Mouse (Mus musculus) CH12.LX (cell line): Measurements from ENCODE around the gene Adcy10. TPM values are rescaled to one million over a fixed set of nuclear protein-coding genes. Genes with fewer than 3 reads are reported as not detected.

Experiments
- DNase-seq: peaks from one replicate; pipeline ENCODE4 v3.0.0-alpha.2; 2013; ENCODE audit errors: extremely low read depth
- H3K27ac ChIP-seq: 2 replicates; pipeline ENCODE4 v1.5.1; 2012; ENCODE audit warnings: low read depth, mild to moderate bottlenecking, control low read depth, moderate library complexity; ENCODE audit not compliant: insufficient read depth
- H3K27me3 ChIP-seq: replicated peaks from 2 replicates; pipeline ENCODE3; 2012; ENCODE audit warnings: inconsistent platforms
- H3K36me3 ChIP-seq, 2 experiments: replicated peaks in 1 of 2; 2 replicates each; pipeline versions ENCODE3 to v1.6.1; 2012; ENCODE audit warnings: inconsistent platforms in 1 of 2, low read length in 1 of 2, mild to moderate bottlenecking in 1 of 2, mixed read lengths in 1 of 2, moderate library complexity in 1 of 2; ENCODE audit not compliant: control insufficient read depth in 1 of 2, insufficient read depth in 1 of 2
- H3K4me1 ChIP-seq, 2 experiments: 2 replicates each; pipeline ENCODE4 v1.6.1; 2012; ENCODE audit warnings: inconsistent platforms in 1 of 2, moderate library complexity in 1 of 2; ENCODE audit not compliant: insufficient read depth in 2 of 2, control insufficient read depth in 1 of 2
- H3K4me2 ChIP-seq: 2 replicates; pipeline ENCODE4 v1.6.1; 2012; ENCODE audit warnings: low read depth, mild to moderate bottlenecking, control low read depth; ENCODE audit not compliant: poor library complexity, insufficient read depth, severe bottlenecking
- H3K4me3 ChIP-seq, 3 experiments: fragments of 150-350 bp in 1 of 3; sonication (generic) in 1 of 3; replicated peaks in 1 of 3; 2 replicates each; pipeline versions ENCODE3 to v1.5.1; 2011 to 2012; ENCODE audit warnings: low read depth in 2 of 3, low read length in 2 of 3, mild to moderate bottlenecking in 2 of 3, moderate library complexity in 2 of 3, control low read depth in 1 of 3, improper control_type of control experiment in 1 of 3, inconsistent platforms in 1 of 3, mixed read lengths in 1 of 3; ENCODE audit not compliant: poor library complexity in 1 of 3
- H3K79me2 ChIP-seq: replicated peaks from 2 replicates; pipeline ENCODE4 v1.6.1; 2012; ENCODE audit warnings: mild to moderate bottlenecking, moderate library complexity; ENCODE audit not compliant: control insufficient read depth, poor library complexity, insufficient read depth, severe bottlenecking; ENCODE audit errors: extremely low read depth
- H3K9ac ChIP-seq: 2 replicates; pipeline ENCODE4 v1.6.1; 2012; ENCODE audit warnings: low read depth, mild to moderate bottlenecking, control low read depth, moderate library complexity; ENCODE audit not compliant: insufficient read depth
- H3K9me3 ChIP-seq: replicated peaks from 2 replicates; pipeline ENCODE3; 2012; ENCODE audit warnings: low read length, inconsistent platforms, mixed read lengths
- BHLHE40 ChIP-seq: IDR thresholded peaks from 2 replicates; pipeline ENCODE4 v1.6.1; 2011; ENCODE audit warnings: mild to moderate bottlenecking, low read depth, low read length, improper control_type of control experiment
- CHD1 ChIP-seq: IDR thresholded peaks from 2 replicates; pipeline ENCODE4 v1.6.1; 2012; ENCODE audit warnings: low read depth, low read length, improper control_type of control experiment, inconsistent platforms
- CHD2 ChIP-seq: IDR thresholded peaks from 2 replicates; pipeline ENCODE4 v1.6.1; 2011; ENCODE audit warnings: low read length, improper control_type of control experiment
- CTCF ChIP-seq, 2 experiments: IDR thresholded peaks in 1 of 2; conservative IDR thresholded peaks in 1 of 2; 2 replicates each; pipeline ENCODE4 v1.5.1; 2011 to 2012; ENCODE audit warnings: low read depth in 2 of 2, low read length in 2 of 2, improper control_type of control experiment in 1 of 2, inconsistent platforms in 1 of 2, mild to moderate bottlenecking in 1 of 2, moderate library complexity in 1 of 2
- E2F4 ChIP-seq: IDR thresholded peaks from 2 replicates; pipeline ENCODE4 v1.6.1; 2011; ENCODE audit warnings: low read depth, low read length, improper control_type of control experiment; ENCODE audit not compliant: insufficient replicate concordance
- ELF1 ChIP-seq: IDR thresholded peaks from 2 replicates; pipeline ENCODE4 v1.6.1; 2014; ENCODE audit warnings: low read depth, mild to moderate bottlenecking, inconsistent platforms, low read length, improper control_type of control experiment
- EP300 ChIP-seq: IDR thresholded peaks from 2 replicates; pipeline ENCODE4 v1.6.1; 2011; ENCODE audit warnings: low read length, improper control_type of control experiment
- GABPA ChIP-seq: IDR thresholded peaks from 2 replicates; pipeline ENCODE4 v1.6.1; 2012; ENCODE audit warnings: low read depth, low read length, improper control_type of control experiment, inconsistent platforms; ENCODE audit not compliant: insufficient replicate concordance
- HCFC1 ChIP-seq: IDR thresholded peaks from 2 replicates; pipeline ENCODE4 v1.6.1; 2012; ENCODE audit warnings: low read depth, mild to moderate bottlenecking, inconsistent platforms, low read length, improper control_type of control experiment
- IRF4 ChIP-seq: IDR thresholded peaks from 2 replicates; pipeline ENCODE4 v1.6.1; 2014; ENCODE audit warnings: low read depth, mild to moderate bottlenecking, inconsistent platforms, low read length, improper control_type of control experiment
- JUN ChIP-seq: IDR thresholded peaks from 2 replicates; pipeline ENCODE4 v1.6.1; 2011; ENCODE audit warnings: low read depth, mild to moderate bottlenecking, low read length, improper control_type of control experiment, moderate library complexity; ENCODE audit not compliant: insufficient read depth
- JUND ChIP-seq: conservative IDR thresholded peaks from 2 replicates; pipeline ENCODE4 v1.6.1; 2011; ENCODE audit warnings: low read depth, low read length, improper control_type of control experiment
- KAT2A ChIP-seq: IDR thresholded peaks from 2 replicates; pipeline ENCODE4 v1.6.1; 2012; ENCODE audit warnings: low read length, improper control_type of control experiment, inconsistent platforms; ENCODE audit not compliant: insufficient replicate concordance
- MAFK ChIP-seq: IDR thresholded peaks from 2 replicates; pipeline ENCODE4 v1.6.1; 2011; ENCODE audit warnings: low read length, improper control_type of control experiment; ENCODE audit not compliant: insufficient replicate concordance
- MAX ChIP-seq: IDR thresholded peaks from 2 replicates; pipeline ENCODE4 v1.6.1; 2011; ENCODE audit warnings: low read length, improper control_type of control experiment
- MAZ ChIP-seq: IDR thresholded peaks from 2 replicates; pipeline ENCODE4 v1.6.1; 2012; ENCODE audit warnings: low read depth, mild to moderate bottlenecking, inconsistent platforms, low read length, improper control_type of control experiment, moderate library complexity
- MEF2A ChIP-seq: IDR thresholded peaks from 2 replicates; pipeline ENCODE4 v1.6.1; 2014; ENCODE audit warnings: low read depth, mild to moderate bottlenecking, inconsistent platforms, low read length, improper control_type of control experiment, borderline replicate concordance
- MXI1 ChIP-seq: IDR thresholded peaks from 2 replicates; pipeline ENCODE4 v1.6.1; 2011; ENCODE audit warnings: mild to moderate bottlenecking, low read depth, low read length, improper control_type of control experiment
- MYC ChIP-seq: IDR thresholded peaks from 2 replicates; pipeline ENCODE4 v1.6.1; 2011; ENCODE audit warnings: low read depth, mild to moderate bottlenecking, improper control_type of control experiment, low read length
- NELFE ChIP-seq: IDR thresholded peaks from 2 replicates; pipeline ENCODE4 v1.6.1; 2011; ENCODE audit warnings: low read depth, low read length, improper control_type of control experiment
- NRF1 ChIP-seq: IDR thresholded peaks from 2 replicates; pipeline ENCODE4 v1.6.1; 2014; ENCODE audit warnings: low read depth, mild to moderate bottlenecking, inconsistent platforms, low read length, improper control_type of control experiment, moderate library complexity
- PAX5 ChIP-seq: IDR thresholded peaks from 2 replicates; pipeline ENCODE4 v1.6.1; 2012; ENCODE audit warnings: low read length, inconsistent platforms, mixed read lengths
- POLR2A ChIP-seq: IDR thresholded peaks from 2 replicates; pipeline ENCODE4 v1.6.1; 2011; ENCODE audit warnings: low read depth, mild to moderate bottlenecking, improper control_type of control experiment, low read length
- POLR2AphosphoS2 ChIP-seq: IDR thresholded peaks from 2 replicates; pipeline ENCODE4 v1.6.1; 2011; ENCODE audit warnings: low read depth, low read length, improper control_type of control experiment
- RAD21 ChIP-seq: IDR thresholded peaks from 2 replicates; pipeline ENCODE4 v1.6.1; 2011; ENCODE audit warnings: low read depth, mild to moderate bottlenecking, low read length, improper control_type of control experiment, moderate library complexity
- RCOR1 ChIP-seq: conservative IDR thresholded peaks from 2 replicates; pipeline ENCODE4 v1.6.1; 2012; ENCODE audit warnings: low read depth, mild to moderate bottlenecking, inconsistent platforms, low read length, improper control_type of control experiment
- SIN3A ChIP-seq: IDR thresholded peaks from 2 replicates; pipeline ENCODE4 v1.6.1; 2012; ENCODE audit warnings: low read length, improper control_type of control experiment, inconsistent platforms
- SMC3 ChIP-seq: IDR thresholded peaks from 2 replicates; pipeline ENCODE4 v1.6.1; 2011; ENCODE audit warnings: low read depth, low read length, improper control_type of control experiment
- TCF12 ChIP-seq: IDR thresholded peaks from 2 replicates; pipeline ENCODE4 v1.6.1; 2014; ENCODE audit warnings: low read depth, mild to moderate bottlenecking, inconsistent platforms, low read length, improper control_type of control experiment
- UBTF ChIP-seq: IDR thresholded peaks from 2 replicates; pipeline ENCODE4 v1.6.1; 2012; ENCODE audit warnings: low read depth, mild to moderate bottlenecking, inconsistent platforms, low read length, improper control_type of control experiment, moderate library complexity
- USF1 ChIP-seq: IDR thresholded peaks from 2 replicates; pipeline ENCODE4 v1.6.1; 2014; ENCODE audit warnings: low read depth, mild to moderate bottlenecking, inconsistent platforms, low read length, improper control_type of control experiment
- ZC3H11A ChIP-seq: IDR thresholded peaks from 2 replicates; pipeline ENCODE4 v1.6.1; 2012; ENCODE audit warnings: low read depth, mild to moderate bottlenecking, inconsistent platforms, low read length, improper control_type of control experiment
- ZKSCAN1 ChIP-seq: IDR thresholded peaks from 2 replicates; pipeline ENCODE4 v1.6.1; 2012; ENCODE audit warnings: low read depth, inconsistent platforms, low read length, improper control_type of control experiment, borderline replicate concordance
- ZNF384 ChIP-seq: IDR thresholded peaks from 2 replicates; pipeline ENCODE4 v1.6.1; 2012; ENCODE audit warnings: low read depth, low read length, improper control_type of control experiment, inconsistent platforms
- dilution Hi-C: fragments of 300-500 bp; cut with MboI; formaldehyde crosslinking; loops from 2 replicates; pipeline ENCODE4 v1.14.3; 2020; ENCODE audit warnings: low sequenced_read_pairs; ENCODE audit not compliant: extremely low pct_unique_long_range_greater_than_20kb, extremely low pct_ligation_motif_present
- in situ Hi-C: fragments of 300-500 bp; cut with MboI; formaldehyde crosslinking; loops from 3 replicates; pipeline ENCODE4 v1.14.3; 2019; ENCODE audit warnings: low sequenced_read_pairs, low pct_ligation_motif_present, low pct_unique_long_range_greater_than_20kb, mixed read lengths
- polyA plus RNA-seq: library from polyadenylated mRNA; unstranded; fragments of >175 nt; gene quantifications from 2 replicates; pipeline ENCODE4 v1.2.1, GENCODE M21; 2012; ENCODE audit warnings: low read depth; ENCODE audit not compliant: insufficient read length
- total RNA-seq, 2 experiments: library from RNA; depleted of rRNA; stranded (reverse); fragments of 300-350 nt in 1 of 2; fragments of >200 nt in 1 of 2; gene quantifications; 2 replicates each; pipeline ENCODE4 v1.2.3; 2012 to 2014

The Adcy10 gene
- total and polyA plus RNA-seq, 3 experiments, result 0.13 TPM; not detected in 2

DNA sequence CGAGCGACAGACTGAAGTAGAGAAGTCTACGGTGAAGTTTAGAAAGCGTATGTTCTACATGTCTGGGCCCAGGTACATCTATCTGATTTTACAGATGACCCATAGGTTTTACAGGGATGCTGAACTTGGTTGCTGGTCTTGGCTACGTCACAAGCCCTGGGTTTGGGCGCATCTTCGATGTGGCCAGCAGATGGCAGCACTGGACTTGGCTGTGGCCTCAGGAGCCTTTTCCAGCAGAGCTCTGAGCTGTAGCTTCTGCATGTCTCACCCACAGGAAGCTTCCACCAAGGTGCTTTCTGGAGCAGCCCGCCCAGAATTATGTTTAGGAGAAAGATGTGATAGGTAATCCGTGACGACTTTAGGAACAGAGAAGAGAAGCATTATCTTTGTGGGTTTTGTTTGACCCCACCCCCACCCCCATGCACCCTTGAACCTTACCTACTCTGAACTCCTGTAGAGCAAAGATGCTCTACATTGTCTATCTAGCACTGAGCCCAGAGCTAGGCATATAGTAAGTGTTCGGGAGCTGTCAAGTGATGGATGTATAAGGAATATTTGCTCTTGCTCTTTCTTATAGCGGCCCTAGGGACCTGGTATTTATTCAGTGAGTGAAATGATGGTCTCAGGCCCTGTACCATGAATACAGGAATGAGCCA, 98.7 kb downstream of the Adcy10 start:
- in situ Hi-C loops, result loop anchor here (5.0 kb wide), 2 partner anchors 79 to 154 kb away; no protein-coding TSS in a partner anchor

GRCm38 (mm10) chr1:165585389-165586104, 100.6 kb downstream of the Adcy10 start:
- DNase-seq, result no peak
- 0 out of 2 replicates have a peak overlapping the region, but pooled peaks have one; percentile 3 for H3K9ac ChIP-seq
- in situ Hi-C loops (no loop called here), dilution Hi-C loops (no loop called here)
- H3K4me2 ChIP-seq, result no peak overlapping the region
- H3K4me1 ChIP-seq, result peaks cover 7 to 12% of the 10 kb centered on the region in 2 experiments; a peak in 3 of 4 replicates
- no peak overlapping the region for H3K4me3 ChIP-seq
- H3K36me3 ChIP-seq, result no peaks in the 10 kb centered on the region
- no peaks in the 10 kb centered on the region for H3K9me3 ChIP-seq
- H3K79me2 ChIP-seq, result no peaks in the 10 kb centered on the region
- TF ChIP-seq NRF1 (no peak), CHD1 (peak; percentile 46; the same call in 1 of the 2 replicates)
- TF ChIP-seq, all 38 proteins: peak for 1
- H3K27ac ChIP-seq, result no peak overlapping the region
- H3K27me3 ChIP-seq, result no peaks in the 10 kb centered on the region

More for the DNA sequence above, 98.7 kb downstream of the Adcy10 start:
- Histone ChIP-seq H3K4me2 (no peak overlapping the region), H3K79me2 (no peaks in the 10 kb centered on the region), H3K27me3 (no peaks in the 10 kb centered on the region), H3K9ac (no peak overlapping the region), H3K36me3 (no peaks in the 10 kb centered on the region), H3K4me3 (no peak overlapping the region), H3K27ac (no peak overlapping the region), H3K4me1 (peaks cover 4% of the 10 kb centered on the region in 2 experiments; a peak in 3 of 4 replicates), H3K9me3 (no peaks in the 10 kb centered on the region)
- peak; percentile 87 for DNase-seq
- no peak for TF ChIP-seq GABPA
- no peak for TF ChIP-seq TCF12
- TF ChIP-seq RAD21, result peak; percentile 97
- TF ChIP-seq NRF1, result no peak
- TF ChIP-seq JUN, result no peak
- TF ChIP-seq MEF2A, result 0 out of 2 replicates have a peak, but pooled peaks have one; percentile 25
- TF ChIP-seq RCOR1, result no peak
- 0 out of 2 replicates have a peak, but pooled peaks have one; percentile 9 for TF ChIP-seq BHLHE40
- TF ChIP-seq ZKSCAN1, result no peak
- peak; percentile 44; the same call in 1 of the 2 replicates for TF ChIP-seq IRF4
- peak; percentile 66 for TF ChIP-seq ZC3H11A
- TF ChIP-seq E2F4, result no peak
- 0 out of 2 replicates have a peak, but pooled peaks have one; percentile 50 for TF ChIP-seq MAZ
- no peak for TF ChIP-seq POLR2A
- no peak for TF ChIP-seq MYC
- TF ChIP-seq EP300, result no peak
- TF ChIP-seq UBTF, result no peak
- peak; percentile 95 for TF ChIP-seq SMC3
- no peak for TF ChIP-seq ZNF384
- TF ChIP-seq USF1, result no peak
- TF ChIP-seq MAX, result no peak
- no peak for TF ChIP-seq CHD2
- peak; percentile 55; the same call in 1 of the 2 replicates for TF ChIP-seq NELFE
- TF ChIP-seq POLR2AphosphoS2, result no peak
- peak; percentile 79 to 96 for TF ChIP-seq CTCF (conservative IDR thresholded peaks at IDR 0.05 in 1 of 2, IDR thresholded peaks at IDR 0.05 in 1 of 2; ENCODE audit: low read depth in 2 of 2, low read length in 2 of 2)
- no peak for TF ChIP-seq KAT2A
- no peak for TF ChIP-seq MXI1
- TF ChIP-seq SIN3A, result no peak
- TF ChIP-seq JUND, result no peak
- TF ChIP-seq MAFK, result no peak
- TF ChIP-seq HCFC1, result no peak
- no peak for TF ChIP-seq ELF1
- no peak for TF ChIP-seq PAX5
- dilution Hi-C loops, result no loop called here
